Mouse (Mus musculus) small intestine, adult 2 months (tissue): ENCODE results near the gene Ggt5. TPM values are rescaled to one million over a fixed set of nuclear protein-coding genes. Genes with fewer than 3 reads are reported as not detected.
"Not testable (repeated sequence)": the region's sequence is repeated elsewhere in the genome, so short reads cannot be mapped to it uniquely, and the experiment has no call there.

Source experiments
- H3K27ac ChIP-seq: fragments of 200-500 bp; 2 replicates; pipeline ENCODE4 v1.5.1; 2012; ENCODE audit warnings: low read depth, low read length, control low read depth, inconsistent platforms; ENCODE audit not compliant: insufficient read depth
- H3K27me3 ChIP-seq: fragments of 200-500 bp; 2 replicates; pipeline ENCODE4 v1.6.1; 2012; ENCODE audit warnings: mild to moderate bottlenecking, moderate library complexity, low read length, inconsistent platforms; ENCODE audit not compliant: control insufficient read depth, insufficient read depth
- H3K36me3 ChIP-seq: fragments of 200-500 bp; 2 replicates; pipeline ENCODE4 v1.6.1; 2012; ENCODE audit warnings: mild to moderate bottlenecking, low read length, control low read depth, inconsistent platforms; ENCODE audit not compliant: control insufficient read depth, insufficient read depth
- H3K4me1 ChIP-seq: fragments of 200-500 bp; 2 replicates; pipeline ENCODE4 v1.6.1; 2012; ENCODE audit warnings: low read length, inconsistent platforms, mixed read lengths; ENCODE audit not compliant: control insufficient read depth, insufficient read depth, insufficient read length
- H3K4me3 ChIP-seq: fragments of 200-500 bp; 2 replicates; pipeline ENCODE4 v1.5.1; 2012; ENCODE audit warnings: low read depth, mild to moderate bottlenecking, control low read depth, inconsistent platforms, low read length, moderate library complexity
- CTCF ChIP-seq: fragments of 200-500 bp; IDR thresholded peaks from 2 replicates; pipeline ENCODE4 v1.5.1; 2012; ENCODE audit warnings: low read depth, mild to moderate bottlenecking, control low read depth, inconsistent platforms, low read length, moderate library complexity, mixed read lengths; ENCODE audit not compliant: insufficient replicate concordance, insufficient read length; ENCODE audit errors: extremely low read depth
- POLR2A ChIP-seq: fragments of 200-500 bp; IDR thresholded peaks from 2 replicates; pipeline ENCODE4 v1.6.1; 2012; ENCODE audit warnings: low read depth, mild to moderate bottlenecking, control low read depth, inconsistent platforms, low read length, moderate library complexity
- WGBS: fragments of 180-500 bp; shearing (Covaris S2); methylation state at CpG from one replicate; pipeline ENCODE4 v1.1.7; 2018; 5-methylcytosine and 5-hydroxymethylcytosine counted together
- polyA plus RNA-seq: library from polyadenylated mRNA; depleted of rRNA; stranded (reverse); fragments of >200 nt; gene quantifications from 2 replicates; pipeline ENCODE4 v1.2.3, GENCODE M21; 2012

Ggt5 gene
- polyA plus RNA-seq, 1 experiment = 27.0 TPM

DNA sequence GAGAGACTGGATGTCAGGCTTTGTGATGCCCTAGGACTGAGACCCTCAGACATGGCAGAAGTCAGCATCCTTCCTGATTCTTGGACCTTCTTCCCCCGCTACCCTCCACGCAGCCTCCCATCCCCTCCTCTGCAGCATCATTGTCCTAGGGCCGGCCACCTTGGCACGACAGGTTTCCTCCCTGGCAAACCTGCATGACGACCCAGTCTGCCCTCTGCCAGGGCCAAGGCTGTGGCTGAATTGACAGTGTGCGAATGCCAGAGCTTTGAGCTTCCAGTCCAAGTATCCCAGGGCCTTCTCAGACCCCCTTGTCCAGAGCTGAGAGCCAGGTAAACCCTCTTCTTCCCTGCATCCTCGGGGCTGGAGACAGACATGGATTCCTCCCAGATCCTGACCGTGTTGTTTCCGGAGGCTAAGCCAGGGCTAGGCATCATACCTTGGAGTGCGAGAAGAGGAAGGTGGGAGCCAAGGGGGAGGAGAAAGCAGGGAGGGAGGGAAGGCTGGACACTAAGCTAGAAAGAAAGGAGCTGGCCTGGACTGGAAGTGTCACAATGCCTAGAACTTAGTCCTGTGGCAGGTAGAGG, 28.0 kb upstream of the Ggt5 start, which contains the start of gene Ggt1:
Ggt1 (plus strand) TSS at position 534 of the 584 bp plus-strand sequence.
- 73% methylated on average over 10 of the region's 10 CpGs for WGBS
- no peaks in the 10 kb centered on the region for H3K36me3 ChIP-seq
- peak within 1 kb of the TSS; percentile 58 for H3K4me3 ChIP-seq
- TF ChIP-seq CTCF (no peak), POLR2A (no peak)
- peaks cover 13% of the 10 kb centered on the region for H3K4me1 ChIP-seq
- peaks cover 20% of the 10 kb centered on the region for H3K27me3 ChIP-seq
- no peak within 1 kb of the TSS for H3K27ac ChIP-seq

DNA sequence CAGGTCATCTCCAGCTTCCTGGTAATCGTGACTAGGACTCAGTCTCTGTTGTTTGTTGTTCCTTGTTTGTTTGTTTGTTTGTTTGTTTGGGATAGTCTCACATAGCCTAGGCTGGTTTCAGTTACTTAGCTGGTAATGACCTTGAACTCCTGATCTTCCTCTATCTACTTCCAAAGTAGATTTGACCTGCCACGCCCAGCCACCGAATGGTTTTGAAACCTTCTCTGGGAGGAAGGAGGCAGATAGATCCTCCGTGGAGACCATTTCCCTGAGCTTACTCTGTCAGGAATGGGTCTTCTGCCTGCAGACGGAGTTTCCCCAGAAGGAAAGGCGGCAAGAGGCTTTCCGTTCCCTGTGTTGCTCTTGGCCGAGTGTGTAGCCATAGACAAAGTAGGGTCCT, 26.5 kb upstream of the Ggt5 start:
- 67% methylated on average over 8 of the region's 8 CpGs for WGBS

DNA sequence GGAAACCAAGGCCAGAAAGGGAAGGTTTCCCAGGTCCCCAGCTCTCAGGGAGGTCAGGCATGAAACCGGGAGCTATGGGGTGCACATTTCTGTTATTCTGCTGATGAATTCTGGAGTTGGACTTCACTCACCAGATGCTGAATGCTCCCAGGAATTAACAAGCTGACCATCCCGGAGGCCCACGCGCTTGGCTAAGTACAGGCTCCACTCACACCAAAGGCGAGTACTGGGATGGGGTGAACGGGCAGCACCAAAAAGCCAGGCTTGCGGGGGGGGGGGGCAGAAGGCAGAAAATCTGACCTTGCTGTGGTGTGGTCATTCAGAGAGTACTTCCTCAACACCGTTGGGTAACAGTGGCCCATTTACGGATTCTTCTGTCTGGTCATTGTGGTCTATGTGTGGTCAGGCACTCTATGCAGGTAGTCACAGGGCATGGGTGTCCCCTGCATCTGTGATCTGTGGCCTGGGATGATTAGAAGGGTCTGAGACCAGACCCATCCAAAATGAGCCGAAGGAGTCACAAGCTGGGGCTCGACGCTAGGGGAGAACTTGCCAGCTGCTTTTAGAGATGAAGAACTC, 24.4 kb upstream of the Ggt5 start:
- Histone ChIP-seq H3K36me3 (peaks cover 3% of the 10 kb centered on the region; the same call in 1 of the 2 replicates), H3K4me1 (peaks cover 13% of the 10 kb centered on the region), H3K27me3 (peaks cover 11% of the 10 kb centered on the region), H3K27ac (peak overlapping the region; percentile 95), H3K4me3 (peak overlapping the region; percentile 64)
- WGBS = 81% methylated on average over 12 of the region's 12 CpGs
- TF ChIP-seq CTCF = no peak
- TF ChIP-seq POLR2A = no peak

More for the DNA sequence above, 26.5 kb upstream of the Ggt5 start:
- H3K36me3 ChIP-seq = 0 out of 2 replicates have a peak, but pooled peaks cover 1% of the 10 kb centered on the region
- no peak for TF ChIP-seq CTCF
- no peak for TF ChIP-seq POLR2A
- H3K27ac ChIP-seq = no peak overlapping the region
- peaks cover 13% of the 10 kb centered on the region for H3K4me1 ChIP-seq
- H3K4me3 ChIP-seq = no peak overlapping the region
- peaks cover 20% of the 10 kb centered on the region for H3K27me3 ChIP-seq

DNA sequence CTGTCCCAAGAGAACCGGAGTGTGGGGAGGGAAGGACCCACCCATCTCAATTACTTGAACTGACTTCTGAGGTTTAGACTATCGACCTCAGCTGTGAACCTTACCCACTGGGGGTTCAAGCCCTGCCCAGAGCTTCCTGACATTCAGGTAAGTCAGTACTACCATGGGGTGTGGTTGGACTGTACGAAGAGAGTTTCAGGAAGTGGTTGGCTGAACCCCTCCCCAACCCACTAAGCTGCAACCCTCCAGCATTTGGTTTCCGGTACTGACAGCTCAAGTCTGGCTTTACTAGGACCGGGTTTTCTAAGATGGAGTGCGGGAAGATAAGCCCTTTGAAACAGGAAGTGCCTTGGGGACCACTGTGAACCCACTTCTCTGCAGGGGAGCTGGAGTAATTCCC, 23.7 kb upstream of the Ggt5 start:
- TF ChIP-seq POLR2A = no peak; the same call in 1 of the 2 replicates
- no peak for TF ChIP-seq CTCF
- H3K4me1 ChIP-seq = peaks cover 8% of the 10 kb centered on the region; the same call in 1 of the 2 replicates
- H3K27ac ChIP-seq = peak overlapping the region; percentile 95
- peak overlapping the region; percentile 64 for H3K4me3 ChIP-seq
- WGBS = 15% methylated on average over 6 of the region's 6 CpGs
- peaks cover 3% of the 10 kb centered on the region; the same call in 1 of the 2 replicates for H3K36me3 ChIP-seq
- peaks cover 7% of the 10 kb centered on the region; the same call in 1 of the 2 replicates for H3K27me3 ChIP-seq

DNA sequence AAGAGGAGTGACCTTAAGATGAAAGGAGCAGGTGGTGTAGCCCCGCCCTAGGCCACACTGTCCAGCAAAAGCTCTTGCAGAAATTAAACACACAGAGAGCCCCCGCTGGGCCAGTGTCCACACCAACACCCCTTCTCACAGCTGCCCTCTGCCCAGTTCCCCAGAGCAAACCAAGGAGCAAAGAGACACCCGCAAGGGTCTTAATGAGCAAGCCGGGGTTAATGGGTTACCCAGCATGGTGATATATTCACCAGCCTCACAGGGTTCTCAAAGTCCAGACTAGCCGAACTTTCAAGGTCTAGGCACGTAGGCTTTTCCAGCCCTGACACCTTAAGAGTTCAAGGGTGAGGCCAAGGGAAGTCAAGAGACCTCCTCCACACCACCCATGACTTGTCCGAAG, 23.2 kb upstream of the Ggt5 start:
- Histone ChIP-seq H3K4me1 (peaks cover 8% of the 10 kb centered on the region; the same call in 1 of the 2 replicates), H3K36me3 (peaks cover 3% of the 10 kb centered on the region; the same call in 1 of the 2 replicates), H3K27ac (peak overlapping the region; percentile 95), H3K27me3 (0 out of 2 replicates have a peak, but pooled peaks cover 2% of the 10 kb centered on the region), H3K4me3 (peak overlapping the region; percentile 64)
- 28% methylated on average over 7 of the region's 7 CpGs for WGBS
- TF ChIP-seq CTCF (no peak), POLR2A (no peak)

DNA sequence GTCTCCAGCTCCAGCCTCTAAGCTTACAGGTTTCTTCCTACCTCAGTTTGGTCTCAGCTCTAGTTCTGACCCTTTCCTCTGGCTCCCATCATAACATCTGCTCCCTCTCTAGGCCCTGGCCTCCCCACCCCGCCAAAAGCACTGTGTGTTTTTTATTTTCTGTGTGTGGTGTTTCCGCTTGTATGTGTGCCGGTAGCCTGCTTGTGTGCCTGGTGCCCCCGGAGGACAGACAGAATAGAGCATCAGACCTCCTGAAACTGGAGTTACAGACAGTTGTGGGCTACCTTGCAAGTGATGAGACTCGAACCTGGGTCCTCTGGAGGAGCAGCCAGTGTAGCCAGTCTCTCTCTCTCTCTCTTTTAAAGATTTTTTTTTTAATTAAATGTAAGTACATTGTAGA, 22.8 kb upstream of the Ggt5 start:
- peak overlapping the region; percentile 95 for H3K27ac ChIP-seq
- peaks cover 3% of the 10 kb centered on the region; the same call in 1 of the 2 replicates for H3K36me3 ChIP-seq
- TF ChIP-seq CTCF (peak; percentile 24; the same call in 1 of the 2 replicates), POLR2A (no peak)
- peak overlapping the region; percentile 64 for H3K4me3 ChIP-seq
- H3K27me3 ChIP-seq = no peaks in the 10 kb centered on the region
- 74% methylated on average over 5 of the region's 5 CpGs for WGBS
- peaks cover 8% of the 10 kb centered on the region; the same call in 1 of the 2 replicates for H3K4me1 ChIP-seq

DNA sequence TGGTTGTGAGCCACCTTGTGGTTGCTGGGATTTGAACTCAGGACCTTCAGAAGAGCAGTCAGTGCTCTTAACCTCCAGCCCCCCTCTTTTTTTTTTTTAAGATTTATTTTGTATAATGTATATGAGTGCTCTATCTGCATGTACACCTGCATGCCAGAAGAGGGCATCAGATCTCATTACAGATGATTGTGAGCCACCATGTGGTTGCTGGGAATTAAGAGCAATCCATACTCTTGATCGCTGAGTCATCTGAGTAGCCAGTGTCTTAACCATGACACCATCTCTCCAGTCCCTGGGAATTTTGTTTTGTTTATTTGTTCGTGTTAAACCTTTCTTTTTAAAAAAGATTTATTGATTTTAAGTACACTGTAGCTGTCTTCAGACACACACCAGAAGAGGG, 22.4 kb upstream of the Ggt5 start:
- H3K27me3 ChIP-seq = not testable (repeated sequence)
- 74% methylated on average over 2 of the region's 2 CpGs for WGBS

More for the DNA sequence above, 22.4 kb upstream of the Ggt5 start:
- not testable (repeated sequence) for H3K4me3 ChIP-seq, H3K4me1 ChIP-seq, H3K36me3 ChIP-seq, H3K27ac ChIP-seq
